Mouse (Mus musculus) v-Abl transformed pro-B cells (cell line): ENCODE measurements at regions not wholly inside any gene's neighbourhood (a gene's known extent, or its start where the extent isn't known, plus 50 kb on each side); places are given as distances from the start of the nearest gene placed in this dataset.
"Not testable (repeated sequence)": the region's sequence is repeated elsewhere in the genome, so short reads cannot be mapped to it uniquely, and the experiment has no call there.

Source experiments
- in situ Hi-C, 2 experiments: fragments of 400-800 bp; cut with MboI; formaldehyde crosslinking; loops; one replicate each; pipeline ENCODE4 v1.15.1; 2025; ENCODE audit not compliant: unreplicated experiment in 2 of 2

GRCm38 (mm10) chr14:120732400-120733138 lies 178.5 kb upstream of the Ipo5 start:
- in situ Hi-C loops, result no loop called here

DNA sequence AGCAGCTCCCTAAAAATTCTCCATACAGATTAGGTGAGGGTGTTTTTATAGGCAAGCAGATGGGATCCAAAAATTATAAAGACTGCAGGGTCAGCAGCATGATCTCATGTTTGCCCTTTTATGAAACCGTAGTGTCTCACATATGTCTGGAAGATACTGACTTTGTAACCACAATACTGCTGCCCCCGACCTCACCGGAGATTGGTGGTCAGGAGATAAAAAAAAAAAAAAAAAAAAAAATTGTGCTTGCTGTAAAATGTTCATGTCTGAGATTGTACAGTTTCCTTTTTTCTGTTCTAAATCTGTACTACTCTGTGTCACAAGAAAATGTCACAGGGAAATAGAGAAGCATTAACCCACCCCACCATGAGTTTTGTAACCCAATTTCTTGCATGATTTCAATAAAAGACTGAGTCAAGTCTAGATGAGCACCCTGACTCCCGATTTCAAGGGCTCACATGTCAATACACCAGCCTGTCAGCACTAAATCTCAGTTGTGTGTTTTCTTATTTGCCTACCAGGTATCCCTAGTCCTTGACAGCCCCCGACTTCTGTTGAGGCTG lies 169.5 kb upstream of the Ipo5 start:
- in situ Hi-C loops, result no loop called here

GRCm38 (mm10) chr14:120754011-120754410 lies 157.0 kb upstream of the Ipo5 start:
- in situ Hi-C loops, result no loop called here

- in situ Hi-C loops, result no loop called here
Observed at GRCm38 (mm10) chr14:120755389-120755788, 155.6 kb upstream of the Ipo5 start.

DNA sequence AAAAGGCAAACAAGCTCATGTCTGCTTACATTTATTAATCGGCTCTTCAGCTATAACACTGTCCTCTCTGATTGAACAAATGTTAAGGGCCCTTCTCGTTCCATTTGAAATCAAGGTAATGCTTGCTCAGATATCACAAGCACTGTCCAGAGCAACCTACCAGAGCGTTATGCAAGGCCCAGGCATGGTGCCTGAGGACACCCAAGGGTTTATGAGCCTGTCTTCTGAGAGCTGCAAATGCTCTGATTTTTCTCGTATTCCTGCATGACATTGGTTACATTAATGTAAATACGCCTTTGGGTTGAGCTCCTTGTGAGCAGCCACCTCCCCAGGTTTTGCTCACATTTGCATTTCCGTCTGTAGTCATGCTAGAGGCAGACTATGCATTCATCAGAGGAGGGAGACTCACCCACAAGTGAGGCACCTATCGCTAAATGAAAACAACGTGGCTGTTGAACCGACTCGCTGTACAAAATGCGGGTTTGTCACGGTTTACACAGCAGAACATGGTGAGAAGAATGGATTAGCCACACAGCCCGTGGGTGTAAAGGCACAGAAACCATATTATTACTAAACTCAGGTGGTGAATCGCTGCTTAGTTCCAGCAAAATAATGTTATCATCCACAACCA lies 152.7 kb upstream of the Ipo5 start:
- in situ Hi-C loops, result no loop called here

DNA sequence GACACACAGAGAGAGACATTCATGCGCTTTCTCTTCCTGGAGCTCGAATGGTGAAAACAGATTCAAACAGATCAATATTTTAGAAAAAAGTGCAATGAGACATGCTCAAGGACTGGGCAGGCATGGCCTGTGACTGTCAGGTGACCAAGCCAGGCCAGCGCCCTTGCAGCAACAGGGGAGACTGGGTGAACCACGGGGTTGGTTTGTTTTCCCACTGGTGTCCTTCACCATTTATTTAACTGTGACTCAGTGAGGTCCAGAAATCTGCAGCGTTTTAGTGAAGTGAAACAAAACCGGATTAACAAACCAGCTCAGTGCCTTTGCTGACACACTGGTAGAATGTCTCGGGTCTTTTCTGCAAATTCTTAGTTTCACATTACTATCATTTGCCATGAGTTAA lies 148.9 kb upstream of the Ipo5 start:
- in situ Hi-C loops, result no loop called here

DNA sequence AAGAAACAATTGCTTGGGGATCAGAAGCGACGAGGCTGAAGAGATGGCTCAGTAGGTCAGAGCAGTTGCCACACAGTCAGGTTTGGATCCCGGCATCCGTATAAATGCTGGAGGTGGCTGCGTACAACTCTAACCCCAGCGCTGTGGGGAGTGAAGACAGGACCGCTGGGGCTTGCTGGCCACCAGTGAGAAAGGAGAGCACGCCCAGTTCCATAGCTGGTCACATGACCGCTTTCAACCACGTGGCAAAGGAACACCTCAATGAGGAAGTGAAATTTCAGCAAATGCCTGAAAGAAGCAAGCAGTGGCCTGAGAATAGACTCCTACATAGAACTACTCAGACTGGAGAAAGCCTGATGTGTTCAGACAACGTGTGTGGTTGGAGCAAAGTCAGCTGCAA lies 148.3 kb upstream of the Ipo5 start:
- in situ Hi-C loops, result no loop called here

DNA sequence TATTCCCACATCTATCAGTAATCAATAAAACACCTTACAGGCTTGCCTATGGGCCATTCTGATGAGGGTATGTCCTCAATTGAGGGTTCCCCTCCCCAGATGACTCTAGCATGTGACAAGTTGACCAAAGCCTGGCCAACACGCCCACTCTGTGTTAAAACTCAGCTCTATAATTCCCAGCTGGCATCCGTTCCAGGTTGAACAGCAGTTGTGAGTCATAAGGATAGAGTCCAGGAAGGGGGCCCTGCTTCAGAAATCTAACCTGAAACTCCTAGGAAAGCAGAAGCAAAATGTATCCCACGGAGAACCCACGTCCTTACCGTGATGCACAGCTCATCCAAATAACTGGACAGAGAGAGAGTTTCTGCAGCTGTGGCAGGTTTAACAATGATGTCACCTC lies 147.2 kb upstream of the Ipo5 start:
- in situ Hi-C loops, result no loop called here

DNA sequence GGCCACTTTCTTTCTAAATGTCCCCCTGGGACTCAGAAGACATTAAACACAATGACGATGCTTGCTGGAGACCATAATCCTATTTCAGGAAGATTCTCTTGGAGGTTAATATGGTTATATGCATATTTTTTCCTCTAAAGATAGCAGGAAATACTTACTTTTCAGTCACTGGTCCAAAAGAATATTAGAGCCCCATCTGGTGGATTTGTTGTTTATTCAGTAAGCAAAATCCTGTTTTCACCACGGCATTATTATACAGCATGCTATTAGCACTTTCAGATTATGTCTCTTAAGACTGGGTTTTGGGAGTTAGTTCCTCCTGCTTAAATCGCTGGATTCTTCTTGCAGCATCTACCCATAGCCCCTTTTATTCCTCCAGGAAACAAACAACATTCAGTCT lies 146.6 kb upstream of the Ipo5 start:
- in situ Hi-C loops, result no loop called here

GRCm38 (mm10) chr14:120766451-120766850 lies 144.6 kb upstream of the Ipo5 start:
- in situ Hi-C loops, result no loop called here

GRCm38 (mm10) chr14:120770579-120770978 lies 140.4 kb upstream of the Ipo5 start:
- in situ Hi-C loops, result no loop called here

DNA sequence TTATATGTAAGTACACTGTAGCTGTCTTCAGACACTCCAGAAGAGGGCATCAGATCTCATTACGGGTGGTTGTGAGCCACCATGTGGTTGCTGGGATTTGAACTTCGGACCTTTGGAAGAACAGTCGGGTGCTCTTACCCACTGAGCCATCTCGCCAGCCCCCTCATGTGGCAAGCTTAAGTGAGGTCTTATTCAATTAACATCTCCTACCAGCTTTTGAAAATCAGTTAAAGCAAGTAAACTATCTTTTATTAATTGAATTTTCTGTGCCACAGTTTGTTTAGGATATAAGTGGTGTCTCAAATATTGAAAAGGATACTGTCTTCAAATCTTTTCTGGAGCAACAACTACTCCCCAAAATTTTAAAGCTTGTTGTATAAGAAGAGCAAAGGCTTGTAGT lies 138.0 kb upstream of the Ipo5 start:
- in situ Hi-C loops, result not testable (repeated sequence)

GRCm38 (mm10) chr14:120791828-120792554 lies 119.0 kb upstream of the Ipo5 start:
- in situ Hi-C loops, result no loop called here

DNA sequence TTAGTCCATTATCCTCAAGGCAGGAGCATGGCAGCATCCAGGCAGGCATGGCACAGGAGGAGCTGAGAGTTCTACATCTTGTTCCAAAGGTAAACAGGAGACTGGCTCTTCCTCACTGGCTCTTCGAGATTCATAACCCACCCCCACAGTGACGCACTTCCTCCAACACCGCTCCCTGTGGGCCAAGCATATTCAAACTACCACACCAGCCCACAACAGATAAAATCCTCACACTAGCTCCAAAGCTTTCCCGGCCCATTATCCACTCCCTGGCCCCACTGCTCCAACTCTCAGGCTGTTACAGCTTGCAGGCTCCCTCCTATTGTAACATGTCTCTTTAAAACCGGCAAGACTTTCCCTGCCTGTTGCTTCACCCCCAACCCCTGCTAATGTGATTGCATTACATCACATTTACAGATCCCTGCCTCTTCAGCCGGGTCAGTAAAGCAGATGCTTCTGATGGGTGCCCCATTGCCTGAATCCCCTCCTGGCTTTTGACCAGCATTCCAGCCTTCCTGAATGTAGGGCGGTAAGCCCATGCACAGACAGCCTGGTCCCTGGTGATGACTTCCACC lies 113.0 kb upstream of the Ipo5 start:
- in situ Hi-C loops, result no loop called here

- in situ Hi-C loops, result no loop called here
Observed at GRCm38 (mm10) chr14:120803191-120803590, 107.8 kb upstream of the Ipo5 start.

DNA sequence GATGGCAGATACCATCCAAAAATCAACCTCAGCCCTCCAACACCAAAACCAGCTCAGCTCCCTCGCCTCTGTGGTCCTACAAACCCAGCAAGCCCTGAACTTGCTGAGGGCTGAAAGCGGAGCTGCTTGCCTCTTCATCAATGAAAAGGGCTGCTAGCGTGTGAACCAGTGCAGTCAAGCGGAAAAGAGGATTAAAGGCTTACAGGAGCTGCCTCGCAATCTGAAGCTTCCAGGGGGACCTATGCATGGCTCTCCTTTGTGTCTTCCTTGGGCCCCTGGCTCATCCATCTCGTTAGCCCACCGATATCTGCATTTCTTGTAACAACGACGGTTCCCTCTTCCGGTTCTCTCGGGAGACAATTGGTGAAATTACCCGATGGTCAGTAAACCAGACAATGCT lies 107.3 kb upstream of the Ipo5 start:
- in situ Hi-C loops, result no loop called here

- in situ Hi-C loops, result no loop called here
Observed at GRCm38 (mm10) chr14:120804183-120804848, 106.7 kb upstream of the Ipo5 start.

GRCm38 (mm10) chr14:120805137-120805536 lies 105.9 kb upstream of the Ipo5 start:
- in situ Hi-C loops, result no loop called here

DNA sequence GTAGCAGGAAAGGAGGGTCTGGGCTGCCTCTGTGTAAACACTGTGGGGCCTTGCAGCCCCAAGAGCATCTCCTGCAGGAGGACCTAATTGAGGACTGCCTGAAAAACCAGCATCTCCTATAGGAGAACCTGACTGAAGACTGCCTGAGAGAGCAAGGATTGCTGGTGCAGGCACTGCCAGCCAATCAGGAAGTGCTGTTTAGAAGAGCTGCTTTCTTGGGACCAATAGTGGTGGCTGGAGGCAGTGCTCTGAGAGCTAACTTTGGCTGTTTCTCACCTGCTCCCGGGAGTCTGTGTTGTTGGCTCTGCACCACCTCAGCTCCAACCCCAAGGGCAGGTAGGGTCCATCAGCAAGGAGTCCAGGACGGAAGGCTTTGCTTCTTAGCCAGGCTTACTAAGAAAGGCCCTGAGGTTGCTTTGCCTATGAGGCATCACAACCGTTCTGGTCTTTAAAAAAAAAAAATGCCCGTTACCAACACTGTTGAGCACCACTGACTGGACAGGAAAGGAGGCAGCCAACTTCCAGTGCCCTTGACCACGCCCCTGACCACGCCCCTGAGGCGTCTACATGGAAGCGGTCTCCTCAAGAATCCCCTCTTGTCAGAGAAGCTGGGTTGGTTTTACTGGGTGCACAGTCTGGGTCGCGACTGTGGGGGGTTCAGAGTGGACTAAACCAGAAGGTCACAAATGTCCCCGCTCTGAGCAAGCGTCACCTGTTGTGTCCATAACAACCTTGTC lies 105.0 kb upstream of the Ipo5 start:
- in situ Hi-C loops, result not testable (repeated sequence)

DNA sequence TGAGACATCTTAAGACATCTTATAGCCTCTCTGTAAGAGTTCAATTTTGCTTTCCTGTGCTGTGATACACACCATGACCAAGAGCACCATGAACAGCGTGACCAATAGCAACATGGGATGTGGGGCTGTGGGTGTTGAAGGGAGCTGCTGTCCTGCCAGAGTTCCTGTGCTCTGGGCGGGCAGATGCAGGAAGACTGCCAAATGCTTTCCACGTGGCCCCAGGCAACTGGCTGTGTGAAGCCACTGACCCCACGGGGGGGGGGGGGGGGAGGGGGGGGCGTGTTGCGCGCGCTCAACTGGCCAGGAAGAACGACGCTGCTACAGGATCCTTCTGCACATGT lies 104.5 kb upstream of the Ipo5 start:
- in situ Hi-C loops, result no loop called here
